Mouse (Mus musculus): ENCODE results near the gene Kcnd2.

GRCm38 (mm10) chr6:21310159-21310558 is 94.9 kb downstream of the Kcnd2 start:
- TF ChIP-seq JUND (conservative IDR thresholded peaks at IDR 0.05; ENCODE audit: low read depth, low read length) (no peak), SIN3A (IDR thresholded peaks at IDR 0.05; ENCODE audit: low read length) (no peak), POLR2A (IDR thresholded peaks at IDR 0.05; ENCODE audit: low read depth, low read length) (no peak), USF1 (IDR thresholded peaks at IDR 0.05; ENCODE audit: low read depth, low read length) (no peak), BHLHE40 (IDR thresholded peaks at IDR 0.05; ENCODE audit: low read depth, low read length) (no peak), CTCF (conservative IDR thresholded peaks at IDR 0.05 in 1 of 2, IDR thresholded peaks at IDR 0.05 in 1 of 2; ENCODE audit: low read depth in 2 of 2, low read length in 2 of 2) (no peak)

All from CH12.LX (cell line).